Mouse (Mus musculus): ENCODE results near the gene Cnot3.
"Not testable (repeated sequence)": the region's sequence is repeated elsewhere in the genome, so short reads cannot be mapped to it uniquely, and the experiment has no call there.

The Cnot3 gene

DNA sequence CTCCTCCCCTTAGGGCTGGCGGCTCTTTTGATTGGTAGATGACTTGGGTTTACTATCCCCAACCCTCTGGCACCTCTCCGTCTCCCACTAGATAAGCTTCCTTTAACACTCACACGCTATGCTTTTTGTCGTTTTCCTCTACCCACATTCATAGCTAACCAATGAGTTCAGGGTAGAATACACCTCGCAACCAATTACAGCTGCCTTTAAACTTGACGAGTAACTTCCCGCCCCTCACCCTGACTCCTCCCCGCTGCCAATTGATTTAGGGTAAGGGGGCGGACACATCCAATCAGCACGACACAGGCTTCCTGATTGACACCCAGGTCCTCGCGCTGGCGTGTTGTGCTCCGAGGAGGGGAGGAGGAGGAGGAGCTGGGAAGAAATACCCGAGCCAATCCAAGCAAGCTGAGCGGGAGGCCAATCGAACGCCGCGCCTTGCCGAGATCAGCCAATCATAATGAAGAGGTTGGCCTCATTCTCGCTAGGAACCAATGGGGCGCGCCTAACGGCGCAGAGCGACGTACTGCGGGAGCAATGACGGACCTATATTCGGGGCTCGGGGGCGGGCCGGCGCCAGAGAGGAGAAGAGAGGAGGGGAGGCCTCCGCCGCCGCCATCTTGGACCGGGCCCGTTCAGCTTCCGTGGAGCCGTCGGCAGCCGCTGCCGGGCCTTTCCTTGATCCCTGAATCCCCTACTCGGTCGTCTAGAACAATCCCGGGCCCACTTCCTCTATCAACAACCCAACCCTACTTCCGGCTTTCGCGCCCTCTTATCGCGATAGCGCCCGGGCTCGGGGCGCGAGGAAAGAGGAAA lies at the start of gene Cnot3:
Cnot3 (plus strand) TSS at position 597 of the 816 bp plus-strand sequence.
- peak; percentile 99 for DNase-seq

GRCm38 (mm10) chr7:3597755-3598154 lies 47.3 kb upstream of the Cnot3 start:
- not testable (repeated sequence) for DNase-seq

DNA sequence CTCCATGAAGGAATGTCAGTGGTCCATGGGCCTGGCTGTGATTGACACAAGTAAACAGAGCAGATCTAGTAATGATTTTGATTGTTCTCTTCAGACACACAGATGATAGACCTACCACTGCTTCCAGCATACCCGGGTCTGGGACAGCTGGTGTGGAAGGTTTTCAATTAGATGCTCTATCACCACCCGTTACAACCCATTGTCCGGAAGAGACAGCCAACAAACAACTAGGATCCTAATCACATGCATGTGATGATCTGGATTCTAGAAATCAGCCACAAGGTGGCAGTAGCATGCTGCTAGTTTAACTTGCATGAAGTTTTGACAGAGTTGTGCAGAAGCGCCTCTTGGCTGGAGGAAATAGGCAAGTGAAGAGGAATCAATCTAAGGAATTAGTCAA lies 43.9 kb upstream of the Cnot3 start:
- DNase-seq: peak; percentile 81

DNA sequence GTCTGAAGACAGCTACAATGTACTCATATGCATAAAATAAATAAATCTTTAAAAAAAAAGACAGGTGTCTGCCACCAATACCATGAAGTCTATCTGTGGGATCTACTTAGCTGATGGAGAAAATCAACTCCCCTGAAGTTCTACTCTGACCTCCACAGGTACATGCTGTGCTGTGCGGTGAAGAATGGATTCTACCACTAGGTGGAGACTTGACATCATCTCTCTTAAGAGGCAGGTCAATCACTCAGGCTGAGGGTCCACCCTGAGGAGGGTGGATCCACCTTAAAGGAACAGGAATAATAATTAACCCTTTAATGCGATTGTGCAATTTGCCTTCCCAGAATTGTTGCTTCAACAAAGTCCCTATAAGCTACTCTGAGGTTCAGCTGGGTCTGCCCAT lies 38.3 kb upstream of the Cnot3 start:
- DNase-seq: peak; percentile 58

GRCm38 (mm10) chr7:3607391-3607790 lies 37.7 kb upstream of the Cnot3 start:
- no peak for DNase-seq

DNA sequence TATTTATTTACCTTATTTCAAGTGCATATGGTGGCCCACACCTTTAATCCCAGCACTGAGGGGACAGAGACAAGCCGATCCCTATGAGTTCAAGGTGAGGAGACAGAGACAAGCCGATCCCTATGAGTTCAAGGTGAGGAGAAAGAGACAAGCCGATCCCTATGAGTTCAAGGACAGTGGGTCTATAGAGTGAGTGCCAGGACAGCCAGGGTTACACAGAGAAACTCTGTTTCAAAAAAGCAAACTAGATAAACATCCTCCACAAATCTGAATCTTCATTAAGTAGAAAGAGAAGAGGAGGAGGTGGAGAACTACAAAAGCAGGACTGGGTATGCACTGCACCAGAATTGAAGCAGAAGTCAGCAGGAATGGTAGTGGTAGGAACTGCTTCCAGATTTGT lies 36.4 kb upstream of the Cnot3 start:
- DNase-seq: no peak

DNA sequence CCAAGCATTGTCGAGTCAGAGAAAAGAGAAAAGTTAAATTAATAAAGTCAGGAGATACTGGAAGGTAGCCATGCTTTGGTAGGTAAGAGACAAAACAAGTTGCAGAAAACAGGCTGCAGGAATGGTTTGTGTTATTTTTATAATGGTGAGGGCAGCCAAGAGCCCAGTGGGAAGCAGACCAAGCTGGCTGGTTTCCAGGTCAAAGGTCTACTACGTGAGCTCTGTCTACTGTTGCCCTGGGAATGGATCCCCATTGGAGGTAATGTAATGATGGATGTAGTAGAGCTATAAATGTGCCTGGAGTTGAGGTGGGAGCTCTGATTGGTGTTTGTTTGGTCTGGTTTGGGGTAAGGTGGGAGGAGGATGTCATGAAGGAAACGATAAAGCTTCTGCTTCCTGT lies 36.0 kb upstream of the Cnot3 start:
- DNase-seq: peak; percentile 81

- DNase-seq: no peak
Measured at GRCm38 (mm10) chr7:3610437-3610836, 34.6 kb upstream of the Cnot3 start.

DNA sequence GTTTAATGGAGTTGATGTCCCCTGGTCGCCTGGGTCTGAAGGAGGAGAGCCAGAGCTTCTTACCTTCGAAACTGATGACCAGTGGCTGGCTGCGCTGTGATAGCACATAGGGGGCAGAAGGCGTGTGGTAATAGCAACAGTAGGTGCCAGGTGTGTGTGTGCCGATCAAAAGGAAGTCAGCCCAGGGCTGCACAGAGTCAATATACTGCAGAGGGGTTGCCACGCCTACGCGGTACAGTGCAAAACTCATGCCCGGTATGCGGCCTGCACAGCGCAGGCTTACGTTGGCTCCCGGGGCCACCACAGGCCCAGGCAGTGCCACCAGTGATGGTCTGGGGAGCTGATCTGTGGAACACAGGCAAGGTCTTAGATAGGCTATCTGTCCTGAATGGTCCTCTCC lies 34.1 kb upstream of the Cnot3 start:
- no peak for DNase-seq

DNA sequence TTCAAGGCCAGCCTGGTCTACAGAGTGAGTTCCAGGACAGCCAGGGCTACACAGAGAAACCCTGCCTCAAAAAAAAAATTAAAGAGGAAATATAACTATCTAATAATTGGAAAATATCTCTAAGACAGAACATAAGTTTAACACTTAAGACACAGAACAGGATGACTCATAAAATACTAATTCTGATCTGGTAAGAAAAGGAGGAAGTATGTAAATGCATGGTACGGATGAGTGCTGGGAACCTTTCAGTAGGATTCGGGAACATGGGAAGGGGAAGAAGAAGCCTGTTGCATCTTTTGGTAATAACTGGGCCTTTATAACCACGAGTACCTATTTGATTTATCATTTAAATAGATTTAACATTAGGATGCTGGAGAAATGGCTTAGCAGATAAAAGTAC lies 31.0 kb upstream of the Cnot3 start:
- no peak for DNase-seq

DNA sequence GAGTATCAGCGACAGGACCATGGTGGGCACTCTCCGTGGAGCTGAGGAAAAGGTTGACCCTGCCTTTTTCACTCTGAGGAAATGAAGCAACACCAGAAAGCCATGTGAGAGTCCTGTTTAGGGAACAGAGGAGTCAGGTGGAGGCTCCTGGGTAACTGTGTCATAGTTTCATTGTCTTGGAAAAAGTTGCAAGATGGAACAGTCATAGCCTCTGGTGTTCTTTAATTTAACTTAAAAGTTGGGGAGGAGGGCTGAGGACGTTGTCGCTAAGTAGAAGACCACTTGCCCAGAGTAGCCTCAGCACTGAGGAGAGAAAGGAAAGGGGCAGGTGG lies 29.0 kb upstream of the Cnot3 start, which contains the start of gene Oscar:
Oscar (minus strand) TSS at position 101 of the 332 bp plus-strand sequence.
- DNase-seq: no peak

DNA sequence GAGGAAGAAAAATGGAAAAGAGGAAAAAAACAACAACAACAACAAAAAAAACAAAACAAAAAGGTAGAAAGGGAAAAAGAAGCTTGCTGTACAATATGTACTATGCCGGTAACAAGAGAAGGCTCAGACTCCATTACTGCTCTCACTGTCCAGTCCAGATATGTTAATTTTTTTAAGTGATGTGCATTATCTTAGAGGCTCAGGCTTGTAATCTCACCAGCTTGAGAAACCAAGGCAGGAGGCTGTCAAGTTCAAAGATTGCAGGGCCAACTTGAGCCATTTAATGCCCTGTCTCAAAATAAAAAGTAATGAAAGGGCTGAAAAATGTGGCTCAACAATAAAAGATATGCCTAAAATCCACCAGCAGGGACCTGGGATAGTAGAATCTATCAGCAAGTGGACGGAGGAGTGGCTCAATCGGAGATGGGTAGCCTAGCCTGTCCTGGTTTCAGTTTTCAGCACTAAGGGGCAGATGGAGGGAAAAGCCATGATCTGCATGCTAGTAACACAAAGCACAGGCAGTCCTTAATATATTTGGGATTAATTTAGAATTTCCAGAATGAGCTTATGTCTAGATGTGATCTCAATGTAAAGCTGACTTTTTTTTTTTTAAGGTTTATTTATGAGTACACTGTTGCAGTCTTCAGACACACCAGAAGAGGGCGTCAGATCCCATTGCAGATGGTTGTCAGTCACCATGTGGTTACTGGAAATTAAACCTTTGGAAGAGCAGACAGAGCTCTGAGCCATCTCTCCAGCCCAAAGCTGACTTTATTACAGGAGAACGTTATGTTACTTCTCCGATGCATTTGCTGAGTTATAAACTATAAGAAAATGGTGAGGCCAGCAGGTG lies 28.5 kb upstream of the Cnot3 start:
- DNase-seq: no peak

DNA sequence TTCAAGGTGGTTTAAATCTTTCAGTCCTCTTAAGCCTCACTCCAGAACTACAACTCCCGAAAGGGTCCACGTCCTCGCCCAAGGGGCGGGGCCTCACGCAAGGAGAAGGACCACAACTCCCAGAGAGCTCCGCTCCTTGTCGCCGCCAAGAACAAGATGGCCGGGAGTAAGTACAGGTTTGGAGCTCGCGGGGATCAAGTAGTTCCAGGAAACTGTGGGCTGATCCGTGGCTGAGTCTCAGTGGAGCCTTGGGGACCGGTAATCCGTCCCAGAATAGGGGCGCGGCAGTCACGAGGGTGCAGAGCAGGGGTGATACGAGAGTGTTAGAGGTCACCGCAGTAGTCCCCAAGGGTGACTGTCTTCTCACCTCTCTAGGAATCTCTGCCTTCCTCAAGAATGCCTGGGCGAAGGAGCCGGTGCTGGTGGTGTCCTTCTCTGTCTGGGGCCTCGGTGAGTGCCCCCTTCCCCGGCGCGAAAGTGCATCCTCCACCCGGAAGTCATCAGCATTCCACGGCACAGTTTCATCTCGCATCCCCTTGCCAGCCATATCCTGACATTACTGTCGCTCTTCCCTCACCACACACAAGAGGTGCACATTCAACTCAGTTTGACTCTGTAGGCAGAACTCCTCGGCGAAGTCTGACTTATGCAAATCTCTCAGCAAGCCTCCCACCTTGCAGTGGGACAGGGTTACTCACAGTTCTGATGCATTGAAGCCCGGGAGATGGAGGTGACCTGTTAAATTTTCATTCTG lies 27.6 kb upstream of the Cnot3 start, which contains the start of gene Ndufa3:
Ndufa3 (plus strand) TSS at position 132 of the 754 bp plus-strand sequence.
- peak; percentile 93 for DNase-seq

DNA sequence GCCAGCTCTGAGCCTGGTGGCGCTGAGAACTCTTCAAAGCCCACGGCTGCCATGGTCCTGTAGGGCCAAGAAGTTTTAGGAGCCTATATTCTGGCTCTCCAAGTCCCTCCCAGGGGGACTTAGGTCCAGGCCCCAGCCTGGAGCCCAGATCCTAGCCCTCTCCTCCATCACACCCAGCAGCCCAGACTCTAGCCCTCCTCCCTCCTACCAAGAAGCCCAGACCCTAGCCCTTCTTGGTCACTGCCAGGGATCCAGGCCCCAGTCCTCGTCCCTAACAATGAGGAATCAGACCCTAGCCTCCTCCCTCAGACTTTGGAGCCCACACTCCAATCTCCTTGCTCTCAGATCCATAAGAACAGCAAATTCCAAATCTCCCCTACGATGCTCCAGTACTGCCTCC lies 16.0 kb upstream of the Cnot3 start:
- DNase-seq: no peak

GRCm38 (mm10) chr7:3629543-3630477 lies 15.3 kb upstream of the Cnot3 start, which contains the start of the genes Tfpt and Prpf31:
TSS of gene Tfpt (minus strand) at chr7:3629929.
TSS of gene Prpf31 (plus strand) at chr7:3629985.
- peak; percentile 95 for DNase-seq

GRCm38 (mm10) chr7:3630478-3630815 lies 14.6 kb upstream of the Cnot3 start:
- no peak for DNase-seq

DNA sequence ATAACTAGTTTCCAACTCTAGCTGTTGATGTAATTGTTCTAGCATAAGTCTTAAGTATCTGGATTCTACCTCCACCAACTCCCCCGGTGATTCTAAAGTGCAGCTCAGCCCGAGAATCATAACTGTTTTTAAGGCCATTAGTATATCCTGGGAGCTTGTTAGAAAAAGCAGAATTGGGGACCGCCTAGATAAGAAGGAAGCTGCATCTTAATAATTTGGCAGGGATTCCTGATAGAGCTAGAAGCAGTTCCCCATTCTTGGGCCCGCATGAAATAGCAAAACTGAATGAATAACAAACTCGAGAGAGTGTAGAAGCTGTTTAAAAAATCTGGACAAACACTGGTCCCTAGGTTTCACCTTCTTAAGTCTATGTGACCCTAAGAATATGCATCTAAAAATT lies 1.7 kb upstream of the Cnot3 start:
- no peak for DNase-seq

- DNase-seq: no peak
Measured at GRCm38 (mm10) chr7:3643843-3644242, 1.2 kb upstream of the Cnot3 start.

DNA sequence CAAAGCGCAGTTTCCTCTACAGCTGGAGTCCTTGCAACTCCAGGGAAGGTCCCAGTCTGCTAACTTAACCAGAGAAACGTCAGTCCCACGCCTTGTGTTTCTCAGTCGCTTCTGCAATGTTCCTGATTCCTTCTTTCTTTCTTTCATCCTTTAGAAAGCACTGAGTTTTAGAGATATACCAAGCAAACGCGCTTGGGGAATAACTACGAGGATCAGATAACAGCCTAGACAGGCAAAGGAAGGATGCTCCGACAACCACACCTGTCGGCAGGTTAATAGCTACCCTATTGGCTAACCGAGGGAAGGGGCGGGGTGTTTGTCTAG lies 758 bp upstream of the Cnot3 start:
- no peak for DNase-seq

DNA sequence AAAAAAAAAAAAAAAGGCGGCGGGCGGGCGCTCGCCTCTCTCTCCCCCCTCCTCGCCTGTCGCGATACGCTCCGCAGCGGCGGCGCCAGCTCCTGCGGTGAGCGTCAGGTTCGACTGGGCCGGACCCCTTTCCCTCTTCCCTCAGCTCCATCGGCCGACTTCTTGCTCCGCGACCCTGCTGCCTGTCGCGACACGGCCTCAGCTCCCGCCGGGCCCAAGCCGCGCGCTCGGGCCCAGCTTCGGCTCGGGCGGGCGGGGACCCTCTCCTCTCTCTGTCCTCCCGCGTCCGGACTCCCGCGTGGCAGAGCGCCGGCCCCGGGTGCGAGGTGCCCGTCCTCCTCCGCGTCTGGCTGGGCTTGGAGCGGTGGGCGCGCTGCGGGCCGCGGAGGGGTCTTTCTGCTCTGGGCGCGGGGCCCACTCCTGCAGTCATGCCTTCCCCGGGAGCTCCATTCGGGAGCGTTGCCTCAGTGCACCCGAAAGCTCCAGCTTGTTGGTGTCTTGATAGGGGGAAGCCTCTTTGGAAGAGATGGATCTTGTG lies 489 bp downstream of the Cnot3 start:
- DNase-seq: no peak

DNA sequence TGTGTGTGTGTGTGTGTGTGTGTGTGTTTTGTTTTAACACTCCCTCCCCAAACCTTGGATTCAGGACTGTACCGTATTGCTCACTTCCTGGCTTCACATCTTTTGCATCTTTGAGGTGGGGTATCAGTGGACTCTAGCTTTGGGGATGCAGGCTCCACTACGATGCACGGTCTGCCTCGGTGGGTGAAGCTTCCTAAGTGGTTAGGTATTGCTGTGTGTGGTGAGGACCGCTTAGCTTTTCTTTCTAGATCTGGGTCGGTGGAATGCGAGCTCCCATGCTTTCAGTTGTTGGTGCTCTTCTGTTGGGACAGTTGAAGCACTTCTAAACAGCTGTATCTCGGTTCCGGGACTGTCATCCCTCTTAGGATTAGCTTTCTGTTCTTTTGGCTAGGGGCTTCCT lies 1.1 kb downstream of the Cnot3 start:
- DNase-seq: no peak

GRCm38 (mm10) chr7:3646641-3647040 lies 1.6 kb downstream of the Cnot3 start:
- no peak for DNase-seq

Measured in kidney, postnatal 14 days (tissue).